Comparison of ENCODE assay signal across 10 mouse cellular contexts in genomic region chr6:91732138-91732537, GRCm38 (mm10). TPM values are rescaled to one million over a fixed set of nuclear protein-coding genes. Genes with fewer than 3 reads are reported as not detected.
DNase-seq lines count a peak whose midpoint lies in the region; ATAC-seq lines count a peak whose summit lies in the region.
"Had no signal": no experiment of that assay in that cellular context is flagged by ENCODE, and none has a peak within 500 bp of the region (broad histone marks: within the 10 kb centered on the region; RNA-seq: fewer than 3 reads in every experiment).

No protein-coding gene starts in this region.

- peak; percentile 37 to 69 for DNase-seq in cerebellum, postnatal 4 days (ENCODE audit: low spot score in 2 of 2)
- peak; percentile 38 to 71 for DNase-seq in layer of hippocampus, postnatal 14 days (ENCODE audit: low spot score in 2 of 2)
- no peak for DNase-seq in layer of hippocampus, adult 11-12 months (ENCODE audit: low spot score)
- DNase-seq in Muller cell, postnatal 12 days (ENCODE audit: inconsistent ontology term) = peak; percentile 92
- DNase-seq in frontal cortex, postnatal 36 days (ENCODE audit: low spot score in 2 of 2) = no peak
- no peak for DNase-seq in T-cell, adult 2 months (ENCODE audit: low spot score)

- H3K27me3 ChIP-seq in hindbrain, embryonic 15.5 days = no peaks in the 10 kb centered on the region
- H3K27me3 ChIP-seq: heart, embryonic 12.5 days; liver, embryonic 15.5 days had no signal

- no peak overlapping the region for H3K9ac ChIP-seq in hindbrain, embryonic 15.5 days
- H3K9ac ChIP-seq: heart, embryonic 12.5 days; liver, embryonic 15.5 days had no signal

- peaks cover 44% of the 10 kb centered on the region for H3K36me3 ChIP-seq in hindbrain, embryonic 15.5 days

- no peak for ATAC-seq in cerebellum, adult (ENCODE audit: insufficient number of reproducible peaks, low FRiP score, low TSS enrichment)
- 0 out of 2 replicates have a peak, but pooled peaks have one; percentile 46 for ATAC-seq in hindbrain, embryonic 15.5 days (ENCODE audit: low FRiP score, low read depth)

- H3K27ac ChIP-seq in hindbrain, embryonic 15.5 days (replicated peaks) = 0 out of 2 replicates have a peak overlapping the region, but pooled peaks have one; percentile 6
- H3K27ac ChIP-seq: liver, embryonic 15.5 days had no signal

- peaks cover 31% of the 10 kb centered on the region for H3K4me1 ChIP-seq in hindbrain, embryonic 15.5 days (replicated peaks)

- no peak overlapping the region for H3K4me2 ChIP-seq in hindbrain, embryonic 15.5 days
- H3K4me2 ChIP-seq: heart, embryonic 12.5 days; liver, embryonic 15.5 days had no signal

- 47% methylated on average over 11 of the region's 11 CpGs for WGBS in hindbrain, embryonic 15.5 days

- H3K9me3 ChIP-seq in hindbrain, embryonic 15.5 days = no peaks in the 10 kb centered on the region
- H3K9me3 ChIP-seq: heart, embryonic 12.5 days; liver, embryonic 15.5 days had no signal

- H3K4me3 ChIP-seq in hindbrain, embryonic 15.5 days = no peak overlapping the region
- H3K4me3 ChIP-seq: heart, embryonic 12.5 days; liver, embryonic 15.5 days had no signal

RNA-seq across cellular contexts. Expression of gene Slc6a6, which starts 48.3 kb away (rescaled TPM):
- 100 to 1,000 TPM; 149 to 151 TPM for total RNA-seq in layer of hippocampus, postnatal 14 days (2021)
- polyA plus RNA-seq in hindbrain, embryonic 15.5 days (2015; fragmentation: Nextera tagmentation; extraction: Ambion mirVana) = 99.4 and 102 TPM in 2 replicates

Comparison
In these comparisons a context has a peak if more than half of its experiments do, and no peak if none do; other contexts are left out.
1. DNase-seq: peak in cerebellum, postnatal 4 days (2 of 2), layer of hippocampus, postnatal 14 days (2 of 2) and Muller cell, postnatal 12 days (single experiment); none in layer of hippocampus, adult 11-12 months (single experiment), frontal cortex, postnatal 36 days (0 of 2) and T-cell, adult 2 months (single experiment).